Mouse (Mus musculus) olfactory bulb, adult 2 months (tissue): ENCODE measurements at regions not wholly inside any gene's neighbourhood (a gene's known extent, or its start where the extent isn't known, plus 50 kb on each side); places are given as distances from the start of the nearest gene placed in this dataset.

Experiments
- CTCF ChIP-seq: fragments of 200-500 bp; IDR thresholded peaks from 2 replicates; pipeline ENCODE4 v1.5.1; 2012; ENCODE audit warnings: low read depth, mild to moderate bottlenecking, low read length, moderate library complexity; ENCODE audit not compliant: insufficient read depth
- POLR2A ChIP-seq: fragments of 200-500 bp; IDR thresholded peaks from 2 replicates; pipeline ENCODE4 v1.6.1; 2012; ENCODE audit warnings: mild to moderate bottlenecking, low read depth, low read length, moderate library complexity; ENCODE audit not compliant: insufficient read depth

- TF ChIP-seq POLR2A (no peak), CTCF (no peak)
These were observed 65.3 kb upstream of the Slc35c1 start for GRCm38 (mm10) chr2:92525628-92526027.
